Mouse (Mus musculus): Measurements from ENCODE around the gene Zfp53.
"Not testable (repeated sequence)": the region's sequence is repeated elsewhere in the genome, so short reads cannot be mapped to it uniquely, and the experiment has no call there.

Zfp53 gene

GRCm38 (mm10) chr17:21488760-21489499 lies at the start of gene Zfp53:
Zfp53 (plus strand) TSS chr17:21488998.
- DNase-seq (ENCODE audit: low spot score), result peak; percentile 96

GRCm38 (mm10) chr17:21449669-21450068 lies 39.1 kb upstream of the Zfp53 start:
- DNase-seq (ENCODE audit: low spot score), result peak; percentile 93

DNA sequence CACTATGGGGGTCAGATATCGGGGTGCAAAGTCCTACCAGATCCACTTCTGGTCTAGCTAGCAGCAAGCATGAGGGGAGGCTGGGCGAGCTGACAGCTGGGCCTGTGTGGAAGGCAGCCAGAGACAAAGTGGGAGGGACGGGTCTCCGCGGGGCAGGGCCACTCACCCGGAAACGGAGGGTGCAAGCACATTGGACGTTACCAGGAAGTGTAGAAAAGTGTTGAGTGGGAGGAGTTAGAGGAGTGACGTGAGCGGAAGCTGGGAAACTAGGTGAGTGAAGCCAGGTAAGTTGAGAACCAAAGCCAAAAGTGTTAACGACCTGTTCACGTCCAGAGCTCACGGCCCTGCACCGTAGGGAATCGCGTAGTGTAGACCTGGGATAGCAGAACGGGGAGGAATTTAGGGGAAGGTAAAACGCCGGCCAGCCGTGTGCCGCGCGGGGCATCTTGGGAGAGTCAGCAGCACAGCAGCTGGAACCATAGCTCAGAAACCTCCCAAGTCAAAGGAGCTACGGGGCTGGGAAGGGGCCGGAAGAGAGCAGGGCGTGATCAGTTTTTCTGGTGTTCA lies 38.6 kb upstream of the Zfp53 start, which contains the start of gene Zfp51:
Gene Zfp51 (plus strand): TSS at position 237 of the 567 bp plus-strand sequence.
- DNase-seq (ENCODE audit: low spot score), result peak; percentile 96

GRCm38 (mm10) chr17:21463550-21463949 lies 25.2 kb upstream of the Zfp53 start:
- DNase-seq (ENCODE audit: low spot score), result no peak

DNA sequence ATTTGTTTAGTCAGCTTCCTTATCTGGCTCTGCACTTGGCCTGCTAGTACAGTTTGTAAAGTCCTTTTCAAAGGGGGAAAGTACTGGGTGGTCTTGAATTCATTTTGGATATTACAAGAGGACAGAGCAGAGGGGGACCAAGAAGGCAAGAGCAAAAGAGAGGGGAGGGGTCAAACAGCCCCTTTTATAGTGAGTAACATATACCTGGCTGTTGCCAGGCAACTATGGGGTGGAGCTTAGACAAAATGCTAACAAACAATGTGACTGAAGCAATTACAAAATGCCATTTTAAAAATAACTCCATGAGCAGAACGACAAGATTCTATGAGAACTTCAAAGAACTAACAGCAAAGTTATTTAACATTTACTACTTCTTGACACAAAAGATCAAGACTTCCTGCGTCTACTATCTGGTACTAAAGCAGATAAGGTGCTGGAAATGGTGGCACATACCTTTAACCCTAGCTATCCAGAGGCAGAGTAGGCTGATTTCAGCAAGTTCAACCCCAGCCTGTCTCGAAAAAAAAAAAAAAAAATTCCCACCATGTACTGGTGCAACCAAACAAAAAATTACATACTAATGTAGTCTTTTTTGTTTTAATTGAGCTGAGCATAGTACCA lies 16.7 kb upstream of the Zfp53 start:
- DNase-seq (ENCODE audit: low spot score), result no peak

DNA sequence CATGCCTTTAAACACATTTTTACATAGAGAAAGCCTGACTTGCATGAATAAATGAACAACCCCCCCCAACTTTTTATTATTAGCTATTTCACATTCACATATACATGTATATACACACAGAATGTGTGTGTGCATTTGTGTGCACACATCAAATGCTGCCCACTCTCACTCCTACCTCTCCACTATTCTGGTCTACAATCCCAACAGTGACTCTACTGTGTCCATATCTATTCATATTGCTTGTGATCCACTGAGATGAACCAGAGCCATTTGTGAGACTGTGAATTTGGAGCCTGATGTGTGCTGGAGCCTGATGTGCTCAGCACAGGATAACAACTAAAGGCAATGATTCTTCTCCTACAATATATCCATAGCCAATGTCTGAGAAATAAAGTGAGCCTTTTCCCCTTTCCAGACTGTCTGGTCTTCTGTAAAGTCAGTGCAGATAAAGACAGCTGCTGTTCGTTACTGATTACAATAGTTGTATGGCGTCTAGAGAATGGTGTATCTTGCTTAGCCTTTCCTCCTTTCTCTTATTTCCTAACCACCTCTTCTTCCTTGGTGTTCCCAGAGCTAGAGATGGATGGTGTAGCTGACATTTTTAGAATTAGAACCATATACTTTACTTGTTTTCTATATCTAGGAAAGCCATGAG lies 16.0 kb upstream of the Zfp53 start:
- no peak for DNase-seq (ENCODE audit: low spot score)

- no peak for DNase-seq (ENCODE audit: low spot score)
Observed at GRCm38 (mm10) chr17:21473362-21474190, 15.2 kb upstream of the Zfp53 start.

- not testable (repeated sequence) for DNase-seq (ENCODE audit: low spot score)
Observed at GRCm38 (mm10) chr17:21474729-21475128, 14.1 kb upstream of the Zfp53 start.

- DNase-seq (ENCODE audit: low spot score), result not testable (repeated sequence)
Observed at GRCm38 (mm10) chr17:21475290-21475689, 13.5 kb upstream of the Zfp53 start.

- not testable (repeated sequence) for DNase-seq (ENCODE audit: low spot score)
Observed at GRCm38 (mm10) chr17:21476351-21476750, 12.4 kb upstream of the Zfp53 start.

DNA sequence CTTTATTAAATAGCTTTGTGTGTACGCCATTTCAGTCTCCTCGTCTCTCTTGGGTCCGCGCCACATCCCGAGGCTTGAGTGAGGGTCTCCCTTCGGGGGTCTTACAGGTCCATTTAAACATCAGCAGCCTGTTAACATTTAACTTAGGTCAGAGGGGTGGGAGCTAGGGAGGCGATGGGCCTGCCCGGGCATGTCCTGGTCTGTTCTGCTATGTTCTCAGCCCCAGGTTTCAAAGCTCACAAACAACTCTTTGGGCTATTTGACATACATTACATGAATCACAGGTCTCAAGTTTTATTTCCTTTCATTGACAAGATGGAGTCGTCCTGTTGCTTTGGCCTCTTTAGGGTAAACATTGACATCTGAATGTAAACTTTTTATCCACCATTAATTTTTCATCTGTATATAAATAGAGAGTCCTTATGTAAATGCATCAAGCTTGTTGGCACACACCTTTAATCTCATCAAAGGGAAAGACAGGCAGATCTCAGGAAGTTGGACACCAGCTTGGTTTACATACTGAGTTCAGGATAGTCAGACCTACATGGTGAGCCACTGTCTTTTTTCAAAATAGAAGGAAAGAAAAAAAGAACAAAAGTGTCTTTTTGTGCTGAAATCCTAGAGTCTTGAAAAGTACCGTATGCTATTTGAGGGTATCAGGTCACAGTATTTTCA lies 10.6 kb upstream of the Zfp53 start:
- peak; percentile 28 for DNase-seq (ENCODE audit: low spot score)

DNA sequence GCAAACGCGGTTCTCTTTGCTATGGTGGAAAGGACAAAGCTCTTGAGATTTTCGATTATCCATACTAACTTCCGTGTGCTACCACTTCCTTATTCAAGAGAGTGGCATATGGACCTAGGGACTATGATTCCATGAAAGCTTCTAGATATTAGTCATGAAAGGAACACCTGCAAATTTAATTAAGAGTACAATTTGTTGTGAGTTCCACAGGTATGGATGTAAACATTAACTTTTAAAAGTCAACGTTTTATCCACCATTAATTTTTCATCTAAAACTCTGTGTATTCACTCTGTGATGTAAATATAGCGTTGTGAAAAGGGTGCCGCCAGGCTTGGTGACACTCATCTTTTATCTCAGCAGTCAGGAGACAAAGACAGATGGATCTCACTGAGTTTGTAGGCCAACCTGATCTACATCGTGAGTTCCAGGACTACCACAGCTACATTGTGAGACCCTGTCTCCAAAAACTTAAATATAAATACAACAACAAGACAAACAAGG lies 753 bp downstream of the Zfp53 start:
- DNase-seq (ENCODE audit: low spot score), result no peak

- peak; percentile 54 for DNase-seq (ENCODE audit: low spot score)
Observed at GRCm38 (mm10) chr17:21501365-21501764, 12.6 kb downstream of the Zfp53 start.

GRCm38 (mm10) chr17:21504524-21504923 lies 15.7 kb downstream of the Zfp53 start:
- no peak for DNase-seq (ENCODE audit: low spot score)

GRCm38 (mm10) chr17:21506258-21506657 lies 17.5 kb downstream of the Zfp53 start:
- DNase-seq (ENCODE audit: low spot score), result no peak

- DNase-seq (ENCODE audit: low spot score), result no peak
Observed at GRCm38 (mm10) chr17:21509756-21510155, 21.0 kb downstream of the Zfp53 start.

DNA sequence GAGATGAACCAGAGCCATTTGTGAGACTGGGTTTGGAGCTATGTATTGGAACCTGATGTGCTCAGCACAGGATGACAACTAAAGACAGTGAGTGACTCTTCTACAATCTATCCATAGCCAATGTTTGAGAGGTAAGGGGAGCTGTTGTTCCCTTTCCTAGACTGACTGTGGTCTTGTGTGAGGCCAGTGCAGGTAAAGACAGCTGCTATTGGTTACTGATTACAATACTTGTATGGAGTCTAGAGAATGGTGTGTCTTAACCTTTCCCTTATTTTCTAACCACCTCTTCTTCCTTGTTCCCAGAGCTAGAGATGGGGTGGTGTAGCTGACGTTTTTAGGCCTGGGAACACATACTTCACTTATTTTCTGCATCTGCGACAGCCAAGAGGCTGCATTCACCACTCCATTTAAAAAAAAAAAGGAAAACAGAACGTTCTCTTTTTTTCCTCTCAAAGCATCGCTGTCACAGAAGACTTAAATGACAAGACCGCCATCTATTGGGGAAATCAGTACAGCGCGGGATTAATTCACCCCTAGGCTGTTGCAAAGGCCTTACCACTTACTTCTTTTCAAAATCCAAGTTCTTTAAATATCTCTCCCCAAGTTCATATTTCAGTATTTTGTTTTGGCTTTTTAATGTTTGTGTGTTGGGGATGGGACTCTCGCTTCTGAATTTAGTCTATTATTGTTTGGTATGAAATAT lies 26.8 kb downstream of the Zfp53 start:
- DNase-seq (ENCODE audit: low spot score), result peak; percentile 93

- DNase-seq (ENCODE audit: low spot score), result peak; percentile 79
Observed at GRCm38 (mm10) chr17:21516201-21517129, 27.7 kb downstream of the Zfp53 start.

DNA sequence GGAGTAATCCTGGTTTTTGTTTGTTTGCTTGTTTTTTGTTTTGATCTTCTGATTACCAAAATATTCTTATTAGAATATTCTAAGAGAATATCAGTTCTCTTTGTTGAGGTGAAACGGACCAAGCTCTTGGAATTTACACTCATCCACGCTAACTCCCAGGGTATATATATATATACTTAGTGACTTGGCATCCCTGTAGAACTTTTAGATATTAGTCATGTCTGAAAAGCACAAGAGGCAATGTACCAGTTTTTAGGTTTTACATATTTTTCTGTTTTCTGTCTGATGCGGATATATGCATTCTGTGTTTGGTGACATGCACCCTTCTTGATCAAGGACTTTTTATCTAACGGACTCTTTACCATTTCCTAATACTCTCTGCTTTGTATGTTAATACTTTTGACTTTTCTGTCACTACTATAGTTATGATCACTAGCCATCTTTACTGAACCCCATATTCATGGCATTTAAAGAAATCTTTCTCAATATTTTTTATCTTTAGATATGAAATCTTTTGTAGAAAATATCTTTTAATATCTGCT lies 28.4 kb downstream of the Zfp53 start:
- DNase-seq (ENCODE audit: low spot score), result no peak
